Mouse (Mus musculus) heart, postnatal 0 days (tissue): ENCODE measurements around the gene Camk1g.

Experiments
- CTCF ChIP-seq: IDR thresholded peaks from 2 replicates; pipeline ENCODE4 v1.5.1; 2016; ENCODE audit warnings: antibody characterized with exemption, control low read depth, low read depth
- EP300 ChIP-seq: IDR thresholded peaks from 2 replicates; pipeline ENCODE4 v1.6.1; 2016; ENCODE audit warnings: antibody characterized with exemption, low read depth

- TF ChIP-seq CTCF (no peak), EP300 (no peak)
Observed at GRCm38 (mm10) chr1:193323686-193324085, 46.4 kb downstream of the Camk1g start.
